Mouse (Mus musculus): ENCODE measurements at regions not wholly inside any gene's neighbourhood (a gene's known extent, or its start where the extent isn't known, plus 50 kb on each side); places are given as distances from the start of the nearest gene placed in this dataset.

- peak; percentile 47; the same call in 1 of the 2 replicates for ATAC-seq (ENCODE audit: low read depth)
- Histone ChIP-seq H3K27ac (ENCODE audit: low read length) (no peak overlapping the region), H3K4me1 (replicated peaks; ENCODE audit: control insufficient read depth, insufficient read depth, low read length) (no peaks in the 10 kb centered on the region), H3K36me3 (ENCODE audit: control insufficient read depth, insufficient read depth, low read length) (no peaks in the 10 kb centered on the region), H3K4me3 (ENCODE audit: low read length) (no peak overlapping the region), H3K9me3 (ENCODE audit: control insufficient read depth, low read length) (no peaks in the 10 kb centered on the region), H3K4me2 (ENCODE audit: low read depth, low read length) (no peak overlapping the region), H3K9ac (ENCODE audit: low read length) (no peak overlapping the region), H3K27me3 (ENCODE audit: control insufficient read depth, insufficient read depth, low read depth, low read length) (no peaks in the 10 kb centered on the region)
- WGBS = 48% methylated on average over 2 of the region's 2 CpGs
Measured at GRCm38 (mm10) chr13:10741391-10741790, 380.7 kb upstream of the Chrm3 start.

GRCm38 (mm10) chr13:10725745-10726171, 365.1 kb upstream of the Chrm3 start:
- no peak overlapping the region for H3K9ac ChIP-seq (ENCODE audit: low read length)
- no peak for ATAC-seq (ENCODE audit: low read depth)

GRCm38 (mm10) chr13:10725335-10725734, 364.7 kb upstream of the Chrm3 start:
- H3K4me1 ChIP-seq (replicated peaks; ENCODE audit: control insufficient read depth, insufficient read depth, low read length) = 0 out of 2 replicates have a peak, but pooled peaks cover 3% of the 10 kb centered on the region
- no peak overlapping the region for H3K4me3 ChIP-seq (ENCODE audit: low read length)
- H3K27me3 ChIP-seq (ENCODE audit: control insufficient read depth, insufficient read depth, low read depth, low read length) = no peaks in the 10 kb centered on the region
- H3K36me3 ChIP-seq (ENCODE audit: control insufficient read depth, insufficient read depth, low read length) = no peaks in the 10 kb centered on the region
- peak overlapping the region; percentile 36; the same call in 1 of the 2 replicates for H3K27ac ChIP-seq (ENCODE audit: low read length)
- WGBS = 53% methylated on average over 5 of the region's 5 CpGs
- H3K9ac ChIP-seq (ENCODE audit: low read length) = no peak overlapping the region
- no peak overlapping the region for H3K4me2 ChIP-seq (ENCODE audit: low read depth, low read length)
- no peaks in the 10 kb centered on the region for H3K9me3 ChIP-seq (ENCODE audit: control insufficient read depth, low read length)
- no peak for ATAC-seq (ENCODE audit: low read depth)

More at GRCm38 (mm10) chr13:10725745-10726171, 365.1 kb upstream of the Chrm3 start:
- no peaks in the 10 kb centered on the region for H3K27me3 ChIP-seq (ENCODE audit: control insufficient read depth, insufficient read depth, low read depth, low read length)
- H3K9me3 ChIP-seq (ENCODE audit: control insufficient read depth, low read length) = no peaks in the 10 kb centered on the region
- H3K4me1 ChIP-seq (replicated peaks; ENCODE audit: control insufficient read depth, insufficient read depth, low read length) = 0 out of 2 replicates have a peak, but pooled peaks cover 3% of the 10 kb centered on the region
- H3K4me3 ChIP-seq (ENCODE audit: low read length) = no peak overlapping the region
- 56% methylated on average over 3 of the region's 3 CpGs for WGBS
- no peaks in the 10 kb centered on the region for H3K36me3 ChIP-seq (ENCODE audit: control insufficient read depth, insufficient read depth, low read length)
- H3K27ac ChIP-seq (ENCODE audit: low read length) = peak overlapping the region; percentile 36; the same call in 1 of the 2 replicates
- no peak overlapping the region for H3K4me2 ChIP-seq (ENCODE audit: low read depth, low read length)

- Histone ChIP-seq H3K27ac (ENCODE audit: low read length) (no peak overlapping the region), H3K9me3 (ENCODE audit: control insufficient read depth, low read length) (no peaks in the 10 kb centered on the region), H3K36me3 (ENCODE audit: control insufficient read depth, insufficient read depth, low read length) (no peaks in the 10 kb centered on the region), H3K4me2 (ENCODE audit: low read depth, low read length) (no peak overlapping the region), H3K4me1 (replicated peaks; ENCODE audit: control insufficient read depth, insufficient read depth, low read length) (0 out of 2 replicates have a peak, but pooled peaks cover 1% of the 10 kb centered on the region), H3K4me3 (ENCODE audit: low read length) (no peak overlapping the region), H3K9ac (ENCODE audit: low read length) (no peak overlapping the region), H3K27me3 (ENCODE audit: control insufficient read depth, insufficient read depth, low read depth, low read length) (no peaks in the 10 kb centered on the region)
- ATAC-seq (ENCODE audit: low read depth) = no peak
- 76% methylated on average over 3 of the region's 3 CpGs for WGBS
Measured at GRCm38 (mm10) chr13:10720639-10721038, 360.0 kb upstream of the Chrm3 start.

- no peak for ATAC-seq (ENCODE audit: low read depth)
- Histone ChIP-seq H3K36me3 (ENCODE audit: control insufficient read depth, insufficient read depth, low read length) (no peaks in the 10 kb centered on the region), H3K27me3 (ENCODE audit: control insufficient read depth, insufficient read depth, low read depth, low read length) (no peaks in the 10 kb centered on the region), H3K27ac (ENCODE audit: low read length) (no peak overlapping the region), H3K4me1 (replicated peaks; ENCODE audit: control insufficient read depth, insufficient read depth, low read length) (no peaks in the 10 kb centered on the region), H3K9me3 (ENCODE audit: control insufficient read depth, low read length) (no peaks in the 10 kb centered on the region), H3K9ac (ENCODE audit: low read length) (no peak overlapping the region), H3K4me3 (ENCODE audit: low read length) (no peak overlapping the region), H3K4me2 (ENCODE audit: low read depth, low read length) (no peak overlapping the region)
- 62% methylated on average over 5 of the region's 5 CpGs for WGBS
Measured at GRCm38 (mm10) chr13:10711451-10711850, 350.8 kb upstream of the Chrm3 start.

- Histone ChIP-seq H3K36me3 (ENCODE audit: control insufficient read depth, insufficient read depth, low read length) (no peaks in the 10 kb centered on the region), H3K9me3 (ENCODE audit: control insufficient read depth, low read length) (no peaks in the 10 kb centered on the region), H3K4me3 (ENCODE audit: low read length) (no peak overlapping the region), H3K9ac (ENCODE audit: low read length) (no peak overlapping the region), H3K4me2 (ENCODE audit: low read depth, low read length) (no peak overlapping the region), H3K27ac (ENCODE audit: low read length) (no peak overlapping the region), H3K27me3 (ENCODE audit: control insufficient read depth, insufficient read depth, low read depth, low read length) (no peaks in the 10 kb centered on the region), H3K4me1 (replicated peaks; ENCODE audit: control insufficient read depth, insufficient read depth, low read length) (no peaks in the 10 kb centered on the region)
- no peak for ATAC-seq (ENCODE audit: low read depth)
- WGBS = 77% methylated on average over 4 of the region's 4 CpGs
Measured at GRCm38 (mm10) chr13:10710909-10711308, 350.3 kb upstream of the Chrm3 start.

- no peaks in the 10 kb centered on the region for H3K36me3 ChIP-seq (ENCODE audit: control insufficient read depth, insufficient read depth, low read length)
- no peak overlapping the region for H3K4me3 ChIP-seq (ENCODE audit: low read length)
- no peak overlapping the region for H3K4me2 ChIP-seq (ENCODE audit: low read depth, low read length)
- no peak overlapping the region for H3K27ac ChIP-seq (ENCODE audit: low read length)
- ATAC-seq (ENCODE audit: low read depth) = no peak
- no peaks in the 10 kb centered on the region for H3K9me3 ChIP-seq (ENCODE audit: control insufficient read depth, low read length)
- no peak overlapping the region for H3K9ac ChIP-seq (ENCODE audit: low read length)
- 91% methylated on average over 5 of the region's 5 CpGs for WGBS
- H3K27me3 ChIP-seq (ENCODE audit: control insufficient read depth, insufficient read depth, low read depth, low read length) = no peaks in the 10 kb centered on the region
- no peaks in the 10 kb centered on the region for H3K4me1 ChIP-seq (replicated peaks; ENCODE audit: control insufficient read depth, insufficient read depth, low read length)
Measured at GRCm38 (mm10) chr13:10697146-10697545, 336.5 kb upstream of the Chrm3 start.

- Histone ChIP-seq H3K9me3 (ENCODE audit: control insufficient read depth, low read length) (no peaks in the 10 kb centered on the region), H3K4me1 (replicated peaks; ENCODE audit: control insufficient read depth, insufficient read depth, low read length) (no peaks in the 10 kb centered on the region), H3K27me3 (ENCODE audit: control insufficient read depth, insufficient read depth, low read depth, low read length) (no peaks in the 10 kb centered on the region), H3K27ac (ENCODE audit: low read length) (no peak overlapping the region), H3K4me2 (ENCODE audit: low read depth, low read length) (no peak overlapping the region), H3K4me3 (ENCODE audit: low read length) (no peak overlapping the region), H3K36me3 (ENCODE audit: control insufficient read depth, insufficient read depth, low read length) (no peaks in the 10 kb centered on the region), H3K9ac (ENCODE audit: low read length) (no peak overlapping the region)
- peak; percentile 97 for ATAC-seq (ENCODE audit: low read depth)
- 42% methylated on average over 1 of the region's 1 CpGs for WGBS
Measured at GRCm38 (mm10) chr13:10696181-10696977, 335.7 kb upstream of the Chrm3 start.

GRCm38 (mm10) chr13:10691307-10691706, 330.7 kb upstream of the Chrm3 start:
- H3K9me3 ChIP-seq (ENCODE audit: control insufficient read depth, low read length) = no peaks in the 10 kb centered on the region
- no peaks in the 10 kb centered on the region for H3K36me3 ChIP-seq (ENCODE audit: control insufficient read depth, insufficient read depth, low read length)
- H3K27ac ChIP-seq (ENCODE audit: low read length) = no peak overlapping the region
- ATAC-seq (ENCODE audit: low read depth) = no peak
- no peak overlapping the region for H3K4me3 ChIP-seq (ENCODE audit: low read length)
- H3K4me1 ChIP-seq (replicated peaks; ENCODE audit: control insufficient read depth, insufficient read depth, low read length) = no peaks in the 10 kb centered on the region
- H3K9ac ChIP-seq (ENCODE audit: low read length) = no peak overlapping the region
- H3K27me3 ChIP-seq (ENCODE audit: control insufficient read depth, insufficient read depth, low read depth, low read length) = no peaks in the 10 kb centered on the region
- H3K4me2 ChIP-seq (ENCODE audit: low read depth, low read length) = no peak overlapping the region
- WGBS = 65% methylated on average over 2 of the region's 2 CpGs
